Mouse (Mus musculus) midbrain, embryonic 11.5 days (tissue): ENCODE results near the gene Fbp2. TPM values are rescaled to one million over a fixed set of nuclear protein-coding genes. Genes with fewer than 3 reads are reported as not detected.

Experiments
- ATAC-seq: fragments of 200-750 bp; cut with Nextera tagmentation; 2 replicates; pipeline ENCODE4 v1.8.0; 2017; ENCODE audit warnings: moderate TSS enrichment, moderate library complexity; ENCODE audit not compliant: low FRiP score
- DNase-seq: peaks from one replicate; pipeline ENCODE4 v3.0.0; 2015; ENCODE audit warnings: low spot score; ENCODE audit errors: missing footprints
- H3K27ac ChIP-seq: fragments of 300-500 bp; sonication (generic); 2 replicates; pipeline ENCODE4 v1.5.1; 2014; ENCODE audit warnings: low read depth, low read length
- H3K27me3 ChIP-seq: fragments of 300-500 bp; sonication (generic); 2 replicates; pipeline ENCODE4 v1.6.1; 2014; ENCODE audit warnings: mild to moderate bottlenecking, low read length, moderate library complexity, mixed read lengths; ENCODE audit not compliant: control insufficient read depth, insufficient read depth
- H3K36me3 ChIP-seq: fragments of 300-500 bp; sonication (generic); 2 replicates; pipeline ENCODE4 v1.6.1; 2014; ENCODE audit warnings: mild to moderate bottlenecking, low read length, moderate library complexity, mixed read lengths; ENCODE audit not compliant: control insufficient read depth, insufficient read depth
- H3K4me1 ChIP-seq: fragments of 300-500 bp; sonication (generic); 2 replicates; pipeline ENCODE4 v1.6.1; 2014; ENCODE audit warnings: low read length; ENCODE audit not compliant: control insufficient read depth, insufficient read depth
- H3K4me2 ChIP-seq: fragments of 300-500 bp; sonication (generic); 2 replicates; pipeline ENCODE4 v1.6.1; 2014; ENCODE audit warnings: mild to moderate bottlenecking, moderate library complexity
- H3K4me3 ChIP-seq: fragments of 300-500 bp; sonication (generic); 2 replicates; pipeline ENCODE4 v1.5.1; 2014; ENCODE audit warnings: low read depth, low read length
- H3K9ac ChIP-seq: fragments of 300-500 bp; sonication (generic); 2 replicates; pipeline ENCODE4 v1.6.1; 2014; ENCODE audit warnings: low read length
- H3K9me3 ChIP-seq: fragments of 300-500 bp; sonication (generic); 2 replicates; pipeline ENCODE4 v1.6.1; 2016; ENCODE audit warnings: low read length; ENCODE audit not compliant: control insufficient read depth
- WGBS: fragments of 180-500 bp; shearing (Covaris S2); extraction: QIAGEN DNeasy Blood & Tissue Kit; methylation state at CpG from one replicate; pipeline ENCODE4 v1.1.7; 2014; 5-methylcytosine and 5-hydroxymethylcytosine counted together
- polyA plus RNA-seq: library from polyadenylated mRNA; unstranded; fragments of >200 nt; fragmentation: Nextera tagmentation; extraction: Ambion mirVana; gene quantifications from 2 replicates; pipeline ENCODE4 v1.2.1, GENCODE M21; 2014

Gene Fbp2
- polyA plus RNA-seq, 1 experiment from 2014 or later, result 0.12 TPM

- 96% methylated on average over 9 of the region's 9 CpGs for WGBS
These were observed 25.7 kb upstream of the Fbp2 start for GRCm38 (mm10) chr13:62883925-62884324.

DNA sequence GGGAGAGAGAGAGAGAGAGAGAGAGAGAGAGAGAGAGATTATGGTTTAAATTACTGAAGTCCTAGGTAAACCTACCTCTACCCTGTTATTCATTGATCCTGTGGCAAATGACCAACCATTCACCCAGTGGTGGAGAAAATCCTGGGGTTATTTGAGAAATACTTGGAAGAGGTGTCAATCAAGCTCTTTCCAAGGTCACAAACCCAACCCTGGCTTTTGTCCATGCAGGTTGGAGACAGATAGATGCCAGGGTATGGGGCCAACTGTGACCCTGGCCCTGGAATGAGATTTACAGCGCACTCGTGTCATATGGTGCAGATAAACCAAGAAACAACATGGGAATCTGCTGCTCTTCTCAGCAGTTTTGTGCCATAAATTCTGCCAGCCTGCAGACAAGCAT, 25.2 kb upstream of the Fbp2 start:
- H3K9me3 ChIP-seq, result no peaks in the 10 kb centered on the region
- H3K9ac ChIP-seq, result no peak overlapping the region
- peaks cover 9% of the 10 kb centered on the region for H3K27me3 ChIP-seq
- WGBS, result 75% methylated on average over 2 of the region's 2 CpGs
- ATAC-seq (no peak), DNase-seq (peak; percentile 71)
- H3K4me2 ChIP-seq, result no peak overlapping the region
- no peak overlapping the region for H3K4me3 ChIP-seq
- no peaks in the 10 kb centered on the region for H3K36me3 ChIP-seq
- H3K4me1 ChIP-seq, result no peaks in the 10 kb centered on the region
- H3K27ac ChIP-seq, result no peak overlapping the region

More at GRCm38 (mm10) chr13:62883925-62884324, 25.7 kb upstream of the Fbp2 start:
- Histone ChIP-seq H3K9me3 (no peaks in the 10 kb centered on the region), H3K36me3 (no peaks in the 10 kb centered on the region), H3K9ac (no peak overlapping the region), H3K27me3 (peaks cover 9% of the 10 kb centered on the region), H3K4me2 (no peak overlapping the region), H3K4me1 (no peaks in the 10 kb centered on the region), H3K4me3 (no peak overlapping the region), H3K27ac (no peak overlapping the region)
- ATAC-seq (no peak), DNase-seq (no peak)

DNA sequence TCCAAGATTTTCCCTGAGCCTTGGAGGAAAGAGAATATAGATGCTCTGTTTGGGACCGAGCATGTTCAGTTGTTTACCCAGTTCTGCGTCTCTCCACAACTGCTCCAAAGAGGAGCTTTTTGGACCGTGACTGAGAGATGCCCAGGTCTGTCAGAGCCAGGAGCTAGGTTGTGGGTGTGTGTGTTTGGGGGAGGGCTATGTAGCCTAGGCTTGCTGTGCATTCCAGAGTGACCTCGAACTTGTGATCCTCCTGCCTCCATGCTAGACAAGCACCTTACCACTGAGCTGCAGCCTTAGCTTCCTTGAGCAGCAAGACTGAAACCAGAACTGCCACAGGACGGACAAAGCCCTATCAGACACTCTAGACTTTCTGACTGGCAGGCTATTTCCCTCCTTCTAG, 24.6 kb upstream of the Fbp2 start:
- ATAC-seq (no peak), DNase-seq (peak; percentile 59)
- H3K4me1 ChIP-seq, result no peaks in the 10 kb centered on the region
- 79% methylated on average over 5 of the region's 5 CpGs for WGBS
- H3K9ac ChIP-seq, result no peak overlapping the region
- H3K9me3 ChIP-seq, result no peaks in the 10 kb centered on the region
- no peak overlapping the region for H3K4me2 ChIP-seq
- H3K27ac ChIP-seq, result no peak overlapping the region
- peaks cover 6% of the 10 kb centered on the region for H3K27me3 ChIP-seq
- no peak overlapping the region for H3K4me3 ChIP-seq
- no peaks in the 10 kb centered on the region for H3K36me3 ChIP-seq

DNA sequence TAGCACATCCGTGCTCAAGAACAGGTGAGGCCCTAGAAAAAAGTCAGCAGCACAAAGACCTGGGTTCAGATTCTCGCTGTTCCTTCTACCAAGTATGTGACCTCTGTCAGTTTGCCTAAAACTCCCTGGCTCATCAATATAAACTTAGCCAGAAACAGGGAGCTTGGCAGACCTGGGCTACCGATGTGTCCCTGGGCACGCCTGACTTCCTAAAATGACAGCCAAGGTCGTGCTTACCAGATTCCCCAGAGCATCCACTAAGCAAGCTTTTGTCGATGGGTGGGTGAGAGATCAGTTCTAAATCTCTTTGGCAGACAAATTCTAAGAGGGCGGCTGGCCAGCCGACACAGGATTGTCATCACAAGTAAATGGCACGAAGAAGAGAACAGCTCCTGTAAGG, 23.1 kb upstream of the Fbp2 start:
- Histone ChIP-seq H3K27me3 (no peaks in the 10 kb centered on the region), H3K27ac (no peak overlapping the region), H3K36me3 (no peaks in the 10 kb centered on the region), H3K4me3 (no peak overlapping the region), H3K9ac (no peak overlapping the region), H3K9me3 (no peaks in the 10 kb centered on the region), H3K4me1 (no peaks in the 10 kb centered on the region), H3K4me2 (no peak overlapping the region)
- peak; percentile 61 for DNase-seq
- ATAC-seq, result no peak
- WGBS, result 89% methylated on average over 9 of the region's 9 CpGs

- Histone ChIP-seq H3K4me3 (no peak overlapping the region), H3K9me3 (no peaks in the 10 kb centered on the region), H3K4me2 (no peak overlapping the region), H3K27me3 (no peaks in the 10 kb centered on the region), H3K4me1 (no peaks in the 10 kb centered on the region), H3K9ac (no peak overlapping the region), H3K36me3 (no peaks in the 10 kb centered on the region), H3K27ac (no peak overlapping the region)
- 32% methylated on average over 8 of the region's 8 CpGs for WGBS
- DNase-seq, result peak; percentile 79
- ATAC-seq, result no peak
These were observed 21.8 kb upstream of the Fbp2 start for GRCm38 (mm10) chr13:62879831-62880615.

DNA sequence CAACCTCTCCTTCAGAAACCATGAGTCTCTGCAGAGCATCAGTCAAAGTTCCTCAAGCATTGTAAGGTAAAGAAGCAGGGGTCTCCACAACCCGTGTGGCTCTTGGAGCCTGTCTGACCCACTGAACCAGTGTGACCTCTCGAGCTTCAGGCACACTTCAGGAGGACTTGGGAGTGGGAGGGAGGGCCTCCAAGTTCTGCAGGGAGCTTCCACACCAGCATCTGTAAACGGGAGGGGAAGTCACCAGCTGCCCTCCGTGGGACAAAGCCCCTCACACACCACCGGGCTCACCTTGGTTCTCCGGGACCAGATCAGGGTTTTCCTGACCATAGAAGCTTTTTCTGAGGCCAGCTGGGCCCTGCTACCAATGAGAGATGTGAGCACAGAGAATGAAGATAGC, 21.2 kb upstream of the Fbp2 start:
- H3K27ac ChIP-seq, result no peak overlapping the region

DNA sequence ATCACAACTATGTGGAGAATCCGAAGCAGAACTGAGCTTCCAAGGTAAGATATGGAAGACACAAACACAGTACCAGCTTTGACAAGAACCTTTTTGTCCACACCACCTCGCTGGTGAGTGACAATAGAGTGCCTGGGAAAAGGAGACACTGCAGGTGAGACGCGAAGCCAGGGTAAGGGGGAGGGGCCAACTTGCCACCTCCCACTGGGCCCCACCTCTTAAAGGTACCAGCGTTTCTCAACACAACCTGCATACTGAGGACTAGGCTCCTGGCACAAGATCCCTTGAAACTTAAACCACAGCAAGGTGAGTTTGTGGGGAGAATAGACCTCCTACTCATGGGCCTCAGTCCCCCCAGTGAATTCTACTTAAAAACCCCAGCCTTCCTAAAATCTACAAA, 19.0 kb upstream of the Fbp2 start:
- Histone ChIP-seq H3K4me1 (no peaks in the 10 kb centered on the region), H3K27ac (no peak overlapping the region), H3K4me3 (no peak overlapping the region), H3K27me3 (no peaks in the 10 kb centered on the region), H3K9ac (no peak overlapping the region), H3K9me3 (no peaks in the 10 kb centered on the region), H3K36me3 (no peaks in the 10 kb centered on the region), H3K4me2 (no peak overlapping the region)
- WGBS, result 10% methylated on average over 5 of the region's 5 CpGs
- DNase-seq (peak; percentile 39), ATAC-seq (no peak)

More for the DNA sequence above, 21.2 kb upstream of the Fbp2 start:
- no peak for ATAC-seq
- no peaks in the 10 kb centered on the region for H3K9me3 ChIP-seq
- no peak overlapping the region for H3K4me2 ChIP-seq
- H3K9ac ChIP-seq, result no peak overlapping the region
- no peaks in the 10 kb centered on the region for H3K27me3 ChIP-seq
- H3K4me1 ChIP-seq, result no peaks in the 10 kb centered on the region
- H3K4me3 ChIP-seq, result no peak overlapping the region
- no peaks in the 10 kb centered on the region for H3K36me3 ChIP-seq
- WGBS, result 24% methylated on average over 6 of the region's 6 CpGs
- peak; percentile 77 for DNase-seq

- DNase-seq (peak; percentile 74), ATAC-seq (no peak)
- Histone ChIP-seq H3K9me3 (no peaks in the 10 kb centered on the region), H3K27ac (no peak overlapping the region), H3K4me2 (no peak overlapping the region), H3K9ac (no peak overlapping the region), H3K4me1 (no peaks in the 10 kb centered on the region), H3K4me3 (no peak overlapping the region), H3K36me3 (no peaks in the 10 kb centered on the region), H3K27me3 (no peaks in the 10 kb centered on the region)
- 80% methylated on average over 1 of the region's 1 CpGs for WGBS
These were observed 17.9 kb upstream of the Fbp2 start for GRCm38 (mm10) chr13:62876111-62876510.

DNA sequence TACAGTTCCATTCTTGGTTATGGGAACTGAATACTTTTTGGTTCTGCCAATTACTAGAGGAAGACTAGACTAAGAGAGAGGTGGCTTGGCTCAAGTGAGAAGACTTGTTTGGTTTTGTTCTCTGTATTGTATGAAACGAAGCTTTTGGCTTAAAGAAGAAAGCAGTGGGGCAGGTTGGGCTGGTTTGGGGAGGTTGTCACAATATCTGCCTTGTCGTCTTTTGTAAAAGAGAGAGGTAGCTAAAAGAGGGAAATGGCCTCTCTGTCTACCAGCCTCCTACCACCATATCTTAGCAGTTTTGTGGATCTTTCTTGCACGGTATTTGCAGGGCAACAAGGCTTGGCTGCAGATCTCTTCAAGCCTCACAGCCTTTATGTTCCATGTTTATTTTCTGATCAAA, 14.0 kb upstream of the Fbp2 start:
- no peak overlapping the region for H3K4me3 ChIP-seq
- DNase-seq (no peak), ATAC-seq (no peak)
- WGBS, result 73% methylated on average over 3 of the region's 3 CpGs
- H3K4me1 ChIP-seq, result no peaks in the 10 kb centered on the region
- no peak overlapping the region for H3K27ac ChIP-seq
- no peak overlapping the region for H3K9ac ChIP-seq
- H3K4me2 ChIP-seq, result no peak overlapping the region
- no peaks in the 10 kb centered on the region for H3K9me3 ChIP-seq
- no peaks in the 10 kb centered on the region for H3K27me3 ChIP-seq
- no peaks in the 10 kb centered on the region for H3K36me3 ChIP-seq
